Mouse (Mus musculus): ENCODE data around the gene Zfyve28. TPM values are rescaled to one million over a fixed set of nuclear protein-coding genes. Genes with fewer than 3 reads are reported as not detected.

Zfyve28 gene
- polyA plus RNA-seq, 1 experiment from 2014 or later, result 0.27 TPM

DNA sequence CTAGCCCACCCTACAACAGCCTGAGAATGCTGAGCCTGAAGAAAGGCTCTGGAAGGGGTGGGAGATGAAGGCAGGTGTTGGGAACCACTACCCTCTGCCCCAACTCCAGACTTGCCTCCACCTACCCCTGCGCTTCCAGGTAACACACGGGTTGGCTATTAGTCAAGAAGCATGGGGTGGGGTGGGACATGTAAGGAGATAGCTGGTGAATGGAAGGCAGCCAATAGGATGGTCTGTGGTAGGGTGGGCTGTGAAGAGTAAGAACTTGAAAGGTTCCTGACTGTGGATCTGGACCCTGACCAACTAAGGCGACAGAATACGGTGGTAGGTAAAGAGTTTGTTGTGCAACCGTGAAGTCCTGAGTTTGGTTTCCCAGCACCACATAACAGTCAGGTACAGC is 4.9 kb downstream of the Zfyve28 start:
- Histone ChIP-seq H3K9me3 (ENCODE audit: control insufficient read depth, low read length) (no peaks in the 10 kb centered on the region), H3K36me3 (ENCODE audit: control insufficient read depth, insufficient read depth, low read length) (no peaks in the 10 kb centered on the region), H3K9ac (ENCODE audit: low read length) (no peak overlapping the region), H3K4me1 (replicated peaks; ENCODE audit: control insufficient read depth, insufficient read depth, low read length) (peaks cover 6% of the 10 kb centered on the region; the same call in 1 of the 2 replicates), H3K27me3 (replicated peaks; ENCODE audit: control insufficient read depth, insufficient read depth, low read length) (peaks cover 36% of the 10 kb centered on the region), H3K4me3 (ENCODE audit: low read depth, low read length) (no peak overlapping the region), H3K4me2 (ENCODE audit: low read length) (no peak overlapping the region), H3K27ac (ENCODE audit: low read depth) (no peak overlapping the region)
- DNase-seq (ENCODE audit: low spot score), result no peak
- 83% methylated on average over 5 of the region's 5 CpGs for WGBS
- no peak for ATAC-seq (replicated peaks; ENCODE audit: low FRiP score, low TSS enrichment, low read depth)

DNA sequence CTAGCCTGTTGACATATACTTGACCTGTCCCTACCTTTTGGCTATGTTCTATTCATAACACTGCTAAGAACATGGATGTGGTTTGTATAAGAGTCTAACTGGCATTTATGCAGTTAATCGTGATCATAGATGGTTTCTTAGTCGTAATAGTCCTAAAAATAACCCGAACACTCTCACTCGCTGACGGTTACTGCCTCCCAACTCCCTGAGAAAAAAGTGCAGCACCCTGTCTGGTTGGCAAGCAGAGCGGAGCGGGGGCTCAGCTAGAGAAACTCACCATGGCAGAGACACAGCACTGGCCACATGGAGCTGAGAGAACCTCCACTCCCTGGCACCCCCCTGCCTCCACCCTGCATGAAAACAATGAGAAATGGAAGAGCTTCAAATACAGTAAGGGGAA is 7.3 kb downstream of the Zfyve28 start:
- H3K9ac ChIP-seq (ENCODE audit: low read length), result no peak overlapping the region
- H3K36me3 ChIP-seq (ENCODE audit: control insufficient read depth, insufficient read depth, low read length), result no peaks in the 10 kb centered on the region
- H3K4me3 ChIP-seq (ENCODE audit: low read depth, low read length), result no peak overlapping the region
- DNase-seq (ENCODE audit: low spot score), result no peak
- H3K4me2 ChIP-seq (ENCODE audit: low read length), result no peak overlapping the region
- H3K4me1 ChIP-seq (replicated peaks; ENCODE audit: control insufficient read depth, insufficient read depth, low read length), result no peaks in the 10 kb centered on the region
- H3K27me3 ChIP-seq (replicated peaks; ENCODE audit: control insufficient read depth, insufficient read depth, low read length), result peaks cover 12% of the 10 kb centered on the region
- no peak overlapping the region for H3K27ac ChIP-seq (ENCODE audit: low read depth)
- no peak for ATAC-seq (replicated peaks; ENCODE audit: low FRiP score, low TSS enrichment, low read depth)
- 53% methylated on average over 7 of the region's 7 CpGs for WGBS
- H3K9me3 ChIP-seq (ENCODE audit: control insufficient read depth, low read length), result no peaks in the 10 kb centered on the region

DNA sequence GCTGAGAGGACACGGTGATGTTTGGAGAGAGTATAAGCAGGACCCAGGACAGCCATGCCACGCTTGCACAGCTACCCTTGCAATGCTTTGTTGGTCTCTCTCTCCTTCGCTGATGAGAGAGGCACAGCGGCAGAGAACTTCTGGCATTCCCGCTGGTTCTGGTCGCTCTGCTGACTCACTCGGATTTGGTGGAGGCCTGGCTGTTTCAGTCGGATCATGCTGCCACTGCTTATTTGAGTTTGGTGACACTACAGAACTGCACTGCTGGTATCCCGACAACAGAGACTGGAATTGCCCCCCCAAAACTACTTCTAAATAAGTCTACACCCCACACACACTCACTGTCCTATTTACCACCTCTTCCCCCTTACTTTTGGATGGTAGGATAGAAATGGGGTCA is 9.0 kb downstream of the Zfyve28 start:
- Histone ChIP-seq H3K4me3 (ENCODE audit: low read depth, low read length) (no peak overlapping the region), H3K27ac (ENCODE audit: low read depth) (no peak overlapping the region), H3K27me3 (replicated peaks; ENCODE audit: control insufficient read depth, insufficient read depth, low read length) (peaks cover 2% of the 10 kb centered on the region; the same call in 1 of the 2 replicates), H3K9me3 (ENCODE audit: control insufficient read depth, low read length) (no peaks in the 10 kb centered on the region), H3K9ac (ENCODE audit: low read length) (no peak overlapping the region), H3K4me1 (replicated peaks; ENCODE audit: control insufficient read depth, insufficient read depth, low read length) (no peaks in the 10 kb centered on the region), H3K36me3 (ENCODE audit: control insufficient read depth, insufficient read depth, low read length) (no peaks in the 10 kb centered on the region), H3K4me2 (ENCODE audit: low read length) (no peak overlapping the region)
- DNase-seq (ENCODE audit: low spot score) (no peak), ATAC-seq (replicated peaks; ENCODE audit: low FRiP score, low TSS enrichment, low read depth) (no peak)
- WGBS, result 85% methylated on average over 9 of the region's 9 CpGs

DNA sequence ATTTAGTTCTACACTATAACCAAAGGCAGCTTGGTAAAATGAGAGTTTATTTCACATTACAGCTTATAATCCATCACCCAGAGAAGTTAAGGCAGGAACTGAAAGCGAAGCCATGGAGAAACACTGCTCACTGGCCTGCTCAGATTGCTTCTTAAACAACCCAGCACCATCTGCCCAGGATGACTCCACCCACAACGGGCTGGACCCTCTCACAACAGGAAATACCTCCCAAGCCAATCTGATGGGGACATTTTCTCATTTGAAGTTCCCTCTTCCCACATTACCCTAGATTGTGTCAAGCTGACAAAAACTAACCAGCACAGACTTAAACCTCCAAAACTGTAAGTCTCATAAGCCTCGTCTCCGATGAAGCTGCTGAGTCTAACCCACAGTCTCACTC is 10.2 kb downstream of the Zfyve28 start:
- H3K4me1 ChIP-seq (replicated peaks; ENCODE audit: control insufficient read depth, insufficient read depth, low read length), result no peaks in the 10 kb centered on the region
- H3K4me2 ChIP-seq (ENCODE audit: low read length), result no peak overlapping the region
- no peak overlapping the region for H3K9ac ChIP-seq (ENCODE audit: low read length)
- H3K27me3 ChIP-seq (replicated peaks; ENCODE audit: control insufficient read depth, insufficient read depth, low read length), result no peaks in the 10 kb centered on the region
- ATAC-seq (replicated peaks; ENCODE audit: low FRiP score, low TSS enrichment, low read depth), result no peak
- H3K27ac ChIP-seq (ENCODE audit: low read depth), result no peak overlapping the region
- no peak overlapping the region for H3K4me3 ChIP-seq (ENCODE audit: low read depth, low read length)
- no peak for DNase-seq (ENCODE audit: low spot score)
- H3K36me3 ChIP-seq (ENCODE audit: control insufficient read depth, insufficient read depth, low read length), result no peaks in the 10 kb centered on the region
- WGBS, result 62% methylated on average over 4 of the region's 4 CpGs
- H3K9me3 ChIP-seq (ENCODE audit: control insufficient read depth, low read length), result no peaks in the 10 kb centered on the region

DNA sequence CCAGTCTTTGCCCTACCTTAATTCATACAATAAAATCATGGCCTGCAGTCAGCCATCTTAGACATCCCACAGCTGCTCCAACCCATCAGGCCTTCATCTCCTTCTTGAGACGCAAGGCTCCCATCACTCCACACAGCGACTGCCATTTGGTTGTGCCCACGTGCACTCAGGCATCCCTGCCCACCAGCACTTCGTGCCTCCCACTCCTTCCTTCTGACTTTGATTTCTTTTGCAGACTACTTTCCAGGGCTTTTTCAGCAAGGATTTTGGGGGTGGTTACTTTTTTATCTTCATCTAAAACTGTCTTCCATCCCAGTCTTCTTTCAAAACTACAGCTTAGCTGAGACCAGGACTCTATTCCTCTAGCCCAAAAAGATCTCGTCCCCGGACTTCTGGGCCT is 11.5 kb downstream of the Zfyve28 start:
- no peaks in the 10 kb centered on the region for H3K36me3 ChIP-seq (ENCODE audit: control insufficient read depth, insufficient read depth, low read length)
- 66% methylated on average over 6 of the region's 6 CpGs for WGBS

DNA sequence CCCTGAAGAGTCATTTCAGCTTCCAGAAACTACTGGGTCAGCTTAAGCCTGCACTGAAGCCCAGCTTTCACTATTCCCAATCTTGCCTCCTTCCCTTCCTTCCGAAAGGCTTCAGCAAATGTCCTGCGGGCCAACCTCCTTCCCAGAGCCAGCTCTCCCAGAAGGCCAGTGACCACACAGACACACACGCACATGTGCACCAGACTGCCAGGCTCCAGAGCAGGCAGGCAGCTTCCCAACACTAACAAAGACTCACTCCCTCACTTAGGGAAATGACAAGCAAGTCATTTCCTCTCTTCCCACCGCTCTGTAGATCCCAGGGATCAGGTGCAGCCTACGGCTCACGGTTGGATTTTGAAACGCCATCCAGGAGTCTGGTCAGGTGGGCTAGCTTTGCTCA is 12.1 kb downstream of the Zfyve28 start:
- no peak overlapping the region for H3K9ac ChIP-seq (ENCODE audit: low read length)
- H3K4me3 ChIP-seq (ENCODE audit: low read depth, low read length), result no peak overlapping the region
- no peaks in the 10 kb centered on the region for H3K27me3 ChIP-seq (replicated peaks; ENCODE audit: control insufficient read depth, insufficient read depth, low read length)
- DNase-seq (ENCODE audit: low spot score), result no peak
- no peak overlapping the region for H3K27ac ChIP-seq (ENCODE audit: low read depth)
- H3K9me3 ChIP-seq (ENCODE audit: control insufficient read depth, low read length), result no peaks in the 10 kb centered on the region
- no peak overlapping the region for H3K4me2 ChIP-seq (ENCODE audit: low read length)
- H3K36me3 ChIP-seq (ENCODE audit: control insufficient read depth, insufficient read depth, low read length), result no peaks in the 10 kb centered on the region
- no peaks in the 10 kb centered on the region for H3K4me1 ChIP-seq (replicated peaks; ENCODE audit: control insufficient read depth, insufficient read depth, low read length)
- ATAC-seq (replicated peaks; ENCODE audit: low FRiP score, low TSS enrichment, low read depth), result no peak
- WGBS, result 68% methylated on average over 7 of the region's 7 CpGs

More for the DNA sequence above, 11.5 kb downstream of the Zfyve28 start:
- no peak overlapping the region for H3K4me3 ChIP-seq (ENCODE audit: low read depth, low read length)
- no peak for ATAC-seq (replicated peaks; ENCODE audit: low FRiP score, low TSS enrichment, low read depth)
- no peaks in the 10 kb centered on the region for H3K9me3 ChIP-seq (ENCODE audit: control insufficient read depth, low read length)
- H3K4me2 ChIP-seq (ENCODE audit: low read length), result no peak overlapping the region
- H3K4me1 ChIP-seq (replicated peaks; ENCODE audit: control insufficient read depth, insufficient read depth, low read length), result no peaks in the 10 kb centered on the region
- H3K27ac ChIP-seq (ENCODE audit: low read depth), result no peak overlapping the region
- no peak overlapping the region for H3K9ac ChIP-seq (ENCODE audit: low read length)
- no peak for DNase-seq (ENCODE audit: low spot score)
- no peaks in the 10 kb centered on the region for H3K27me3 ChIP-seq (replicated peaks; ENCODE audit: control insufficient read depth, insufficient read depth, low read length)

DNA sequence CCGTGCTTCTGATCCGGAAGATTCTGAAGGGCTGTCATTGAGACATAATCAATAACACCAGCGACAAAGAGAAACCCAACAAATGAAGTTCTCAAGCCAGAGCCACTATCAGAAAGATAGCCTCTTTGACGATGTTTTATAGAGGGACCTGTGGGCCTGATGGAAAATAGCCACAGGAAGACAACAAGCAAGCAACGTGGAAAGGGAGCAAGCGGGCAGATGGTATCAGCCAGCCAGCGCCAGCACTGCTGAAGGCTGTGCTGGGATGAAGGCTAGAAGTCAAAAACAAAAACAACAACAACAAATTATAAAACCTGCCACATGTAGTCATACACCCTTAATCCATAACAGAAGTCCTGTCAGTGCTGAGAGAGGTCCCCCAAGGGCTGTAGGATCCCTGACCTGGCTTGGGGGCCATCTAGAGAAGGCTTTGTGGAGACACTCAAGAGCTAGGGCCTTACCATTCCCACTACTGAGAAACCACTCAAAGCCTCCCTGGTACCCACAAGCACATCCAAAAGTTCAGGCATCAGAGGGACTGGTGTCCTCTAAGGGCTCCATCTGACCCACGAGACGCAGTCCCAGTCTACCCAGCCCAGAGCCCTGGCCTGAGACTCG is 13.5 kb downstream of the Zfyve28 start:
- H3K27ac ChIP-seq (ENCODE audit: low read depth), result no peak overlapping the region
- DNase-seq (ENCODE audit: low spot score) (no peak), ATAC-seq (replicated peaks; ENCODE audit: low FRiP score, low TSS enrichment, low read depth) (no peak)
- no peak overlapping the region for H3K9ac ChIP-seq (ENCODE audit: low read length)
- H3K4me3 ChIP-seq (ENCODE audit: low read depth, low read length), result no peak overlapping the region
- no peaks in the 10 kb centered on the region for H3K4me1 ChIP-seq (replicated peaks; ENCODE audit: control insufficient read depth, insufficient read depth, low read length)
- no peaks in the 10 kb centered on the region for H3K9me3 ChIP-seq (ENCODE audit: control insufficient read depth, low read length)
- H3K4me2 ChIP-seq (ENCODE audit: low read length), result no peak overlapping the region
- no peaks in the 10 kb centered on the region for H3K36me3 ChIP-seq (ENCODE audit: control insufficient read depth, insufficient read depth, low read length)
- no peaks in the 10 kb centered on the region for H3K27me3 ChIP-seq (replicated peaks; ENCODE audit: control insufficient read depth, insufficient read depth, low read length)
- 88% methylated on average over 10 of the region's 10 CpGs for WGBS

DNA sequence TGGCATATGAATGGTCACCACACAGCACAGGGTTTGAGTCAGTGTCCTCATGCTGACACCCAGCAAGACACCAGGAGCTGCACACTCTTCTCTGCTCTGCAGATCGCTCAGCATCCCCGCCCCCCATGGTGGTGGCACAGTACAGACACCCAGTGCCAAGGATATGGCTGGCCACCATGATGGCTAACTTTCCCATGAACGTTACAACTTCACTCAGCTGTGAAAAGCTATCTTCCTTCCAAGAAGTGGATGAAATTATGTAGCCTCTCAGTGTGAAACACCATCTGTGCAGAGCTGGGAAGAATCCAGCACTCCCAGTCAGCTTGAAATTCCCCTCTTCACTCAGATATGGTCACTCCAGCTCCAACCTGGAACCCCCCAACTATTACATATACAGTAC is 14.0 kb downstream of the Zfyve28 start:
- Histone ChIP-seq H3K4me2 (ENCODE audit: low read length) (no peak overlapping the region), H3K36me3 (ENCODE audit: control insufficient read depth, insufficient read depth, low read length) (no peaks in the 10 kb centered on the region), H3K27me3 (replicated peaks; ENCODE audit: control insufficient read depth, insufficient read depth, low read length) (no peaks in the 10 kb centered on the region), H3K9ac (ENCODE audit: low read length) (no peak overlapping the region), H3K4me1 (replicated peaks; ENCODE audit: control insufficient read depth, insufficient read depth, low read length) (no peaks in the 10 kb centered on the region), H3K9me3 (ENCODE audit: control insufficient read depth, low read length) (no peaks in the 10 kb centered on the region), H3K4me3 (ENCODE audit: low read depth, low read length) (no peak overlapping the region), H3K27ac (ENCODE audit: low read depth) (no peak overlapping the region)
- ATAC-seq (replicated peaks; ENCODE audit: low FRiP score, low TSS enrichment, low read depth), result no peak
- WGBS, result 87% methylated on average over 3 of the region's 3 CpGs
- no peak for DNase-seq (ENCODE audit: low spot score)

DNA sequence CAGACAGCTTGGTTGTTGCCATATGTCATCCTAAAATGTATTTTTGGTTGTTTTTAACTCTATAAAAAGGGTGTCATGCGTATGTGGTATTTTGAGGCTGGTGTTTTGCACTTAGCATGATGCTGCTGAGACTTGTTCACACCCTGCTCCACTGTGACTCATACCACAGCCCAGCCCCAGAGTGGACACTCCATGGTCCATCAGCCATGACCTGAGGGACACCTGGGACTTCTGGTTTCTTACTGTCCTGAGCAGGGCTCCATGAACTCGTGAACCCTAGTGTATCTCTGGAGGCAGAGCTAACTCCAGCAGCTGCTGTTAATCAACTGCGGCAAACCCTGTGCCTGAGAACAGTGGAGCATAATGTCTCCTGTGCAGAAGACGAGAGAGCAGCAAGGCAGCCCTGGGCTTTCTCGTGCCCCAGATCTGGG is 15.0 kb downstream of the Zfyve28 start:
- WGBS, result 60% methylated on average over 5 of the region's 5 CpGs
- H3K4me3 ChIP-seq (ENCODE audit: low read depth, low read length), result no peak overlapping the region
- no peaks in the 10 kb centered on the region for H3K27me3 ChIP-seq (replicated peaks; ENCODE audit: control insufficient read depth, insufficient read depth, low read length)
- no peak overlapping the region for H3K9ac ChIP-seq (ENCODE audit: low read length)
- no peak for DNase-seq (ENCODE audit: low spot score)
- H3K4me1 ChIP-seq (replicated peaks; ENCODE audit: control insufficient read depth, insufficient read depth, low read length), result no peaks in the 10 kb centered on the region
- no peak overlapping the region for H3K27ac ChIP-seq (ENCODE audit: low read depth)
- no peak for ATAC-seq (replicated peaks; ENCODE audit: low FRiP score, low TSS enrichment, low read depth)
- no peak overlapping the region for H3K4me2 ChIP-seq (ENCODE audit: low read length)
- no peaks in the 10 kb centered on the region for H3K9me3 ChIP-seq (ENCODE audit: control insufficient read depth, low read length)
- no peaks in the 10 kb centered on the region for H3K36me3 ChIP-seq (ENCODE audit: control insufficient read depth, insufficient read depth, low read length)
